Mouse (Mus musculus): ENCODE data around the gene Efna4. TPM values are rescaled to one million over a fixed set of nuclear protein-coding genes. Genes with fewer than 3 reads are reported as not detected.

Gene Efna4
- polyA plus RNA-seq, 1 experiment from 2014 or later = 20.5 TPM

DNA sequence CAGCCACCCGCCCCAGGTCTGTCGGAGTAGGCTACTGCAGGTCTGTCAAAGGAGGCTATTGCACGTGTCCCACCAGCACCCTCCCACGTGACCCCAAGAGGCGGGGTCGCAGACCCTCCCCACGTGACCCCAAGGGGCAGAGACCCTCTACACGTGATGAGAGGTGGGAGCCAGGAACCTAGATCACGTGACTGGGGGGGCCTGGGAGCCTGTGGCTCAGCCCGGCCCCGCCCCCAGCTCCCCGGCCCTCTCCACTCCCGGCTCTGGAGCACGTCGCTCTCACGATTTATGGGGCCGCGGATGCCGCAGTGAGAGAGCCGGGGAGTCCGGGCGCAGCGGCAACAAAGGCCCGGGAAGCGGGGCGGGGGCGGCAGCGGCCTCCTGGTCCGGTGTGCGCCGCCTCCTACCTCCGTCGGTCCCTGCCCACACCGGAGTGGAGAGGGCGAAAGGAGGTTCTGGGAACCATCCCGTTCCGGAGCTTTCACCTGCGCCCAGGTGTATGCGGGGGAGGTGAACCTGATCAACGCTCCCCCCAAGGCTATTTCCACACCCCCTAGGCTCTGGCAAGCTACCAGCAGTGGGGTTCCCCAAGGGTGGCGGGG, 17.1 kb downstream of the Efna4 start:
- DNase-seq (ENCODE audit: low spot score) (peak; percentile 87), ATAC-seq (ENCODE audit: insufficient read depth, low FRiP score, low TSS enrichment) (peak; percentile 46)
- Histone ChIP-seq H3K4me1 (ENCODE audit: control insufficient read depth, insufficient read depth, low read length) (peaks cover 44% of the 10 kb centered on the region), H3K4me3 (ENCODE audit: low read depth, low read length) (peak overlapping the region; percentile 58), H3K27ac (ENCODE audit: low read depth, low read length) (peak overlapping the region; percentile 96), H3K9me3 (ENCODE audit: control insufficient read depth, low read length) (no peaks in the 10 kb centered on the region), H3K9ac (ENCODE audit: low read length) (peak overlapping the region; percentile 88), H3K4me2 (ENCODE audit: low read depth) (peak overlapping the region; percentile 70), H3K36me3 (ENCODE audit: control insufficient read depth, insufficient read depth, low read length) (no peaks in the 10 kb centered on the region), H3K27me3 (ENCODE audit: control insufficient read depth, insufficient read depth, low read length) (peaks cover 53% of the 10 kb centered on the region)
- WGBS = under 1% methylated on average over 34 of the region's 41 CpGs

DNA sequence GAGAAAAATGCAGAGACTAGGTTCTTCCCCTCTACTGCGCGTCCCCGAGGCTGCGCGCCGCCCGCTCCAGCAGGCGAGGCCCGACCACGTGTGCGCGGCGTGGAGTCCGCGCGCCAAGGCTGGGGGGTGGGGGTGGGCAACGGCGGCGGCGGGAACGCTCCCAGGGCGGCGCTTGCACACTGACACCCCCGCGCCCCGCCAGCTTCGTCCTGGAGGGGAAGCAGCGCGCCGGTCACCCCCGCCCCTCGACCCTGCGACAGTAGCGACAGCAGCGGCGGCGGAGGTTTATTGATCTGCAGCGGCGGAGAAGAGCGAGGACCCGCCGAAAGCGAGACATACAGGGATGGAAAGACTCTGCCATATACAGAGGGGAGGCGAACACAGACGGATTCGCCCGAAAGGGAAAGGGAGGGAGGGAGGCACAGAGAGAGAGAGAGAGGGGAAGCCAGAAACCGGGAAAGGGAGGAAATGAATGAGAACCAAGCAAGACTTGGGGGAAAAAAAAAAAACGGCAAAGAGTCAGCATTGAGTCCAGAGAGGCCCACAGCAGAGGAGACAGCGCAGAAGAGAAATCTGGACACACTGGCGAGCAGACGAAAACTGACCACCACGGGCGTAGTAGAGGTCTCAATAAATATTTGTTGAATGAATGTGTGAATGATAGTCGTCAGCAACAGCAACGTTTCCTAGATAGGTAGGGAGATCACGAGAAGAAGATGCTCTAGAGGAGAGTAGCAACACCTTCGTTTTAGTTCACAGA, 18.1 kb downstream of the Efna4 start:
- DNase-seq (ENCODE audit: low spot score) = peak; percentile 51
- Histone ChIP-seq H3K36me3 (ENCODE audit: control insufficient read depth, insufficient read depth, low read length) (no peaks in the 10 kb centered on the region), H3K4me1 (ENCODE audit: control insufficient read depth, insufficient read depth, low read length) (peaks cover 48% of the 10 kb centered on the region), H3K27me3 (ENCODE audit: control insufficient read depth, insufficient read depth, low read length) (peaks cover 55% of the 10 kb centered on the region), H3K9ac (ENCODE audit: low read length) (no peak overlapping the region), H3K27ac (ENCODE audit: low read depth, low read length) (peak overlapping the region; percentile 96; the same call in 1 of the 2 replicates), H3K9me3 (ENCODE audit: control insufficient read depth, low read length) (no peaks in the 10 kb centered on the region), H3K4me2 (ENCODE audit: low read depth) (peak overlapping the region; percentile 70), H3K4me3 (ENCODE audit: low read depth, low read length) (peak overlapping the region; percentile 58)
- no peak for ATAC-seq (ENCODE audit: insufficient read depth, low FRiP score, low TSS enrichment)
- 4% methylated on average over 58 of the region's 58 CpGs for WGBS

DNA sequence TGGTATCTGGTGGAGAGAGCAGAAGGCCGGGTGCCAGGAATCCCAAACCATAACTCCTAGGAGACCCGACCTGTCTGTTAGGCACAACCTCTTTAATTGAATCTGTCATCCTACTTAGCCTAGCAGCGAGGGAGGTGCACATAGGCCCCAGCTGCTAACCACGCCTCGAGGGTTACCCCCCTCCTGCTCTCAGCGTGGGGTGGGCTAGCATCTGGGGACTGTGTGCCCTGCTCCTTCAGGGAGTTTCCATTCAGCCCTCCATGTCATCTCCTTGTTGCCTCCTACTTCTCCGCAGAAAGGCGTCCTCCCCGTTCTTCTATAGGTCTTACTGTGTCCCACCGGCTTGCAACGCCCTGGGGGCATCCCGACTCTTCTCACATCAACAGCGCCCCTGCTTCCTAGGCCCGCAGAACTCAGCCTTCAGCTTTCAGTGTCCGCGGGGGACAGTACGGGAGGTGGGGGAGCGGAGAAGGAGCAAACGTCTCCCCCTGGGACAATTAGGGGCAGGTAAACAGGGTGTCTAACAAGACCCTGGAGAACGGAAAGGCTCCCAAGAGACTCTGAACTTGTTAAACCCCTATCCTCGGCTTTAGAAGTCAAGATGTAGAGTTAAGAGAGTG, 18.7 kb downstream of the Efna4 start:
- peaks cover 48% of the 10 kb centered on the region for H3K4me1 ChIP-seq (ENCODE audit: control insufficient read depth, insufficient read depth, low read length)
- no peak for ATAC-seq (ENCODE audit: insufficient read depth, low FRiP score, low TSS enrichment)
- peak overlapping the region; percentile 70 for H3K4me2 ChIP-seq (ENCODE audit: low read depth)
- H3K27me3 ChIP-seq (ENCODE audit: control insufficient read depth, insufficient read depth, low read length) = peaks cover 55% of the 10 kb centered on the region
- H3K9ac ChIP-seq (ENCODE audit: low read length) = no peak overlapping the region
- H3K9me3 ChIP-seq (ENCODE audit: control insufficient read depth, low read length) = no peaks in the 10 kb centered on the region
- H3K27ac ChIP-seq (ENCODE audit: low read depth, low read length) = no peak overlapping the region
- whole genome bisulfite sequencing = 10% methylated on average over 21 of the region's 21 CpGs
- H3K4me3 ChIP-seq (ENCODE audit: low read depth, low read length) = peak overlapping the region; percentile 58
- DNase-seq (ENCODE audit: low spot score) = no peak
- no peaks in the 10 kb centered on the region for H3K36me3 ChIP-seq (ENCODE audit: control insufficient read depth, insufficient read depth, low read length)

DNA sequence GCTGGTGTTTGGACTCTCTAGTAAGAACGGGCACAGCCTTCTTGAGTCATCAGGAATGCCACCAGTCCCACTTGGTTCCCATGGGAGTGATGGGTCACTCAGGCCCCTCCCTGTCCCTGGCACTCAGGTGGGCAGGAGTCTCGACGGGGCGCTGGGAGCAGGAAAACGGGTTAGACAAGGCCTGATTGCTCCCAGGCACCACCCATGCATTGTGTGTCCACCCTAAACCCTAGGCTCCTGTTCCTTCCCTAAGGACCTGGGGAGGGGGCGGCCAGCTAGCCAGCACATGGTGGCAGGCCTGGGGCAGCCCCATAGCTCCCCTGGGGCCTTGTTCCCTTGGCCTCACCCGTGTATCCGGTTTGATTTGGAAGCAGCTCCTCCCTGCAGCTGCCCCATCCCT, 19.5 kb downstream of the Efna4 start:
- Histone ChIP-seq H3K4me3 (ENCODE audit: low read depth, low read length) (no peak overlapping the region; the same call in 1 of the 2 replicates), H3K27ac (ENCODE audit: low read depth, low read length) (no peak overlapping the region), H3K9ac (ENCODE audit: low read length) (no peak overlapping the region), H3K36me3 (ENCODE audit: control insufficient read depth, insufficient read depth, low read length) (no peaks in the 10 kb centered on the region), H3K9me3 (ENCODE audit: control insufficient read depth, low read length) (no peaks in the 10 kb centered on the region), H3K27me3 (ENCODE audit: control insufficient read depth, insufficient read depth, low read length) (peaks cover 55% of the 10 kb centered on the region), H3K4me1 (ENCODE audit: control insufficient read depth, insufficient read depth, low read length) (peaks cover 48% of the 10 kb centered on the region), H3K4me2 (ENCODE audit: low read depth) (no peak overlapping the region)
- ATAC-seq (ENCODE audit: insufficient read depth, low FRiP score, low TSS enrichment) = no peak
- 69% methylated on average over 8 of the region's 8 CpGs for WGBS
- no peak for DNase-seq (ENCODE audit: low spot score)

DNA sequence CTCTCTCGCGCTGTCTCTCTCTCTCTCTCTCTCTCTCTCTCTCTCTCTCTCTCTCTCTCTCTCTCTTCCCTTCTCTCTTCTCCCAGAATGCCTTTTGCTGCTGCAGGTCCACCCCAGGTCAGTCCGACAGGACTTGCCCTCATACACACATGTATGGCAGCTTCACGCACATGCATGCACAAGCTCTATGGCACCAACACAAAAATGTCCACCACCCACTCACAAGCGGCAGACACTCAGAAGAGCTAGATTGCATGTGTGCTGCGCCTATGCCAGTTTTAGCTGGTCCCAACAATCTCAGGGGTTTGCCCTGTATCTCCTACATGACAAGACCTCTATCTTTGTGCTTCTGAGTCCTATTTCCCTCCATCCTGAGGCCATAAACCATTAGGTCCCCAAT, 20.6 kb downstream of the Efna4 start:
- DNase-seq (ENCODE audit: low spot score) = no peak

DNA sequence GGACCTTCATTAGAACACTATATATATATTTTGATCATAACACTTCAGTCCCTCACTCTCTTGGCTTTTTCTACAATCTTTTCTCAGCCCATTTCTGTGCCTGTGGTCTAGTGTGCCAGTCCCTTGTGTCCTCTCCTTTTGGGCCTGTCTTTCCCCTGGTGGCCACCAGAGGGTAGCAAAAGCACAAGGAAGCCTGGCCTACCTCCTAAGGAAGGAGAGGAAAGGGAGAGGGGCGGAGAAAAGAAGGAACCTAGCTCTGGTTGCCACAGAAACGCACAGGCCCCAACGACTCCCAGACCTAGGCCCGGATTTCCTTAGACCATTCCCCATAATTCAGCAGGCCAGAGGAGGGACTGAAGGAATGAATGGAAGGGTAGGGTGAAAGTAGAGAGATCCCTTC, 21.0 kb downstream of the Efna4 start:
- Histone ChIP-seq H3K27me3 (ENCODE audit: control insufficient read depth, insufficient read depth, low read length) (peaks cover 52% of the 10 kb centered on the region), H3K4me1 (ENCODE audit: control insufficient read depth, insufficient read depth, low read length) (peaks cover 48% of the 10 kb centered on the region), H3K4me3 (ENCODE audit: low read depth, low read length) (no peak overlapping the region), H3K4me2 (ENCODE audit: low read depth) (peak overlapping the region; percentile 2; the same call in 1 of the 2 replicates), H3K9me3 (ENCODE audit: control insufficient read depth, low read length) (no peaks in the 10 kb centered on the region), H3K9ac (ENCODE audit: low read length) (no peak overlapping the region), H3K27ac (ENCODE audit: low read depth, low read length) (no peak overlapping the region), H3K36me3 (ENCODE audit: control insufficient read depth, insufficient read depth, low read length) (no peaks in the 10 kb centered on the region)
- ATAC-seq (ENCODE audit: insufficient read depth, low FRiP score, low TSS enrichment) (no peak), DNase-seq (ENCODE audit: low spot score) (peak; percentile 88)
- 0% methylated on average over 4 of the region's 4 CpGs for WGBS

More for the DNA sequence above, 20.6 kb downstream of the Efna4 start:
- Histone ChIP-seq H3K9ac (ENCODE audit: low read length) (no peak overlapping the region), H3K27me3 (ENCODE audit: control insufficient read depth, insufficient read depth, low read length) (peaks cover 53% of the 10 kb centered on the region), H3K4me3 (ENCODE audit: low read depth, low read length) (no peak overlapping the region), H3K4me1 (ENCODE audit: control insufficient read depth, insufficient read depth, low read length) (peaks cover 48% of the 10 kb centered on the region), H3K27ac (ENCODE audit: low read depth, low read length) (no peak overlapping the region), H3K36me3 (ENCODE audit: control insufficient read depth, insufficient read depth, low read length) (no peaks in the 10 kb centered on the region), H3K9me3 (ENCODE audit: control insufficient read depth, low read length) (no peaks in the 10 kb centered on the region), H3K4me2 (ENCODE audit: low read depth) (peak overlapping the region; percentile 2; the same call in 1 of the 2 replicates)
- no peak for ATAC-seq (ENCODE audit: insufficient read depth, low FRiP score, low TSS enrichment)
- WGBS = 52% methylated on average over 6 of the region's 6 CpGs

DNA sequence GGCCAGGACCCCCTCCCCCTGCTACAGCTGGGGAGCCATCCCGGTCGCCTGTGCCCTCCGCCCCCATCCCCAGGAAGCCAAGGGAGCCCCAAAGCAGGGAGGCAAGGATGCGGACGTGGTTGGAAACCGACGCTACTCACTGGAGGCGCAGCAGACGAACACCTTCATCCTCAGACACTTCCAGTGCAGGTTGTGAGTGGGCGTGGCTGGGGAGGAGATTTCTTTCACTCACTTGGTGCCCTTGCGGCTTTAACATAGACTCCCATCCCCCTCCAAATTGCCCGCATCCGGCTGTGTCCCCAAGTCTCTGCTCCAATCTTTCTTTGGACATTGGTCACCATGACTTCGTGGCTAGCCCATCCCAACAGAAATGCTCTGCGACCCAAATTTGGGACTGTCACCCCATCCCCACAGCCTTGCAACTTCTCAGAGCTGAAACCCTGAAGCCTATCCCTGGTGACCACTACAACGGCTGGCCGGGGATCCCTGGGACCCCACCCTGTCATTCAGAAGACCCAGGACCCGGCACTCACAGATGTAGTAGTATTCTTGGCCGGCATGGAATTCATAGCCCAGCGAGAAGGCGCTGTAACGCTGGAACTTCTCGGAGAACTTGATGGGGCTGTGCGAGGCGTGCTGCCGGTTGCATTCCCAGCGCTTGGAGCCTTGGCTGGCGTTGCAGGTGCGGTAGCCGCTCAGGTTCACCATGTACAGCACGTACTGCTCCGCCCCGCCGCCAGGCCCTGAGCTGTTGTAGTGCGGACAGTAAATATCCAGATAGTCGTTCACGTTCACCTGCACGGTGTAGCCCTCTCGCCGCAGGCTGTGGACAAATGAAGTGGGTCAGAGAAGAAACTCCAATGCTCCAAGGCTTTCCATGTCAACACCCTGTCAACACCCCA, 21.6 kb downstream of the Efna4 start:
- Histone ChIP-seq H3K4me2 (ENCODE audit: low read depth) (peak overlapping the region; percentile 48), H3K4me1 (ENCODE audit: control insufficient read depth, insufficient read depth, low read length) (peaks cover 43% of the 10 kb centered on the region), H3K27me3 (ENCODE audit: control insufficient read depth, insufficient read depth, low read length) (peaks cover 45% of the 10 kb centered on the region), H3K9me3 (ENCODE audit: control insufficient read depth, low read length) (no peaks in the 10 kb centered on the region), H3K27ac (ENCODE audit: low read depth, low read length) (no peak overlapping the region), H3K9ac (ENCODE audit: low read length) (no peak overlapping the region; the same call in 1 of the 2 replicates), H3K36me3 (ENCODE audit: control insufficient read depth, insufficient read depth, low read length) (no peaks in the 10 kb centered on the region), H3K4me3 (ENCODE audit: low read depth, low read length) (peak overlapping the region; percentile 24; the same call in 1 of the 2 replicates)
- ATAC-seq (ENCODE audit: insufficient read depth, low FRiP score, low TSS enrichment) (no peak), DNase-seq (ENCODE audit: low spot score) (no peak)
- WGBS = 9% methylated on average over 40 of the region's 40 CpGs

All from neural tube, embryonic 11.5 days (tissue).